Mouse (Mus musculus) kidney, postnatal 14 days (tissue): ENCODE measurements around the gene Fam129a.

Experiments
- DNase-seq: peaks from one replicate; pipeline ENCODE4 v3.0.0; 2022; ENCODE audit warnings: mixed read lengths

Fam129a gene

DNA sequence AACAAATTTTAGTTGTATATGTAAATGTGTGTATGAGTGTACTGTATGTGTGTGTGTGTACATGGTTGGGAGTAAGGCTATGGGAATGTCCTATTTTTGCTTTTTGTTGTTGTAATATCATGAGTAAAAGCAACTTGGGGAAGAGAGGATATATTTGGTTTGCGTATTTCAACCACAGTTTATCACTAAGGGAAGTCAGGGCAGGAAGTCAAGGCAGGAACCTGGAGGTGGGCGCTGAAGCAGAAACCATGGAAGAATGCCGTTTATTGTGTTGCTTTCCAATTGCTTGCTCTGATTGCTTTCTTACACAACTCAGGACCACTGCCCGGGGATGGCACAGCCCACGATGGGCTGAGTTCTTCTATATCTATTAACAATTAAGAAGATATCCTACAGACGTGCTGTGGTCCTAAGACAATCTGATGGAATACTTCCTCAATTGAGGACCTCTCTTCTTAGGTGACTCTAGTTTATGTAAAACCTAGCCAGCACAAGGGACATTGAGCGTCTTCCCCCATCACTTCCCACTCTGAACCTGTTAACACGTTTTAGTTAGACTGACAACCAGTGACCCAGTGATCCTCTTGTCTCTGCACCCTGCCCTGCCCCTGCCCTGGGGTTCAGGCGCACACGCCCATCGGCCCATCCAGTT, 13.7 kb downstream of the Fam129a start:
- no peak for DNase-seq

DNA sequence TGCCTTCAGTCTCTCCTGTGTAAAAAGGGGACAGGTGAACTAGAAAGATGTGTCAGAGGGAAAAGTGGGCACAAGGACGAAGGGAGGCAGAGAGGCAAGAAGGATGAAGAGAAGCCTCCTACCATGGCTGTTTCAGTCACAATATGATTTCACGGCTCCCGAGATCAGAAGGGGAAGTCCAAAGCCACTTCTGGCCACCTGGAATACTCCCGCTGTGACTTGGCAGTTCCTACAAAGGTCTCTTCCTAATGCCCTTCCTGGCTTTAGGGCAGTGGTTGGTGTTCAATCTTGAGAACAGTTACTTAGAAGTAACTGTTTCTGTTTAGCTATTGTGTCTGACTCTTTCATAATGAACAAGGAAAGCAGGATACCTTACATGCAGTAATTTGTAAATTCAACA, 14.7 kb downstream of the Fam129a start:
- DNase-seq, result no peak

DNA sequence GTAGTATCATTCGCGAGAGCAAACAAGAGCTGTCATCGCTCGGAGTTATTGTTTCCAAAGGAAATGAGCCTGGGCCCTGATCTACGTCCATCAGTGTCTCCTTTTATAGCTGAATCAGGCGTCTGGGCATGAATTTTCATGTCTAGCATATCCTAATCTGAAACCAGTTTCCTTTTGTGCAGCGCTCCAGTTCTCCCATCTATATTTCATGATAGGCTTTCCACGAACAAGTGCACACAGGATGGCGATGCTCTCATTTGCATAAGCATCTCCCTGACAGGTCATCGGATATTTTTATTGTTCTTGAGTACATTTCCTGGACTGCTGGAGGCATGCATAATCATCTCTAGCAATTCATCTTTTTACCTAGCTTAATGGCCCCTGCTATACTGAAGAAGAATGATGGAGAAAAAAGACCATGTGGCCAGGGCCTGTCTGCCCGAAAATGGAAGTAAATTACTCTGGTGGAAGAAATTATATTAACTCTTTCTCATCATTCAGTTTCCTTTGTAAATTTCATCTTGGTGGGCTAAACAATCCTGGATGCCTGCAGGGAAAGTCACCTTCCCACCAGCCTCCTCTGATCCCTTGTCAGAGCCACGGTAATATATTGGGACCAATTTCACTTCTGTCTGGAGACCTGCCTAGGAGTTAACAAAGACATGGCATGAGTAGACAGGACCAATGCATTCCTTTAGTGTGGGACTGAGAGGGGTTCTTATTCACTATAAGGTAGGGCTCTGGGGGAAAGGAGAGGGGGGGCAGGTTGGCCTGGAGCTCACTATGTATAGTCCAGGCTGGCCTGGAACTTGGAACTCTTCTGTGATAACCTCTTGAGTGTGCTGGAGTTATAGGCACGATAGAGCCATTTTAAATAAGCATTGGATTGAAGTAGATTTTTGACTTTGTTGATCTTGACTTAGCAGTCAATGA, 21.4 kb downstream of the Fam129a start:
- no peak for DNase-seq

DNA sequence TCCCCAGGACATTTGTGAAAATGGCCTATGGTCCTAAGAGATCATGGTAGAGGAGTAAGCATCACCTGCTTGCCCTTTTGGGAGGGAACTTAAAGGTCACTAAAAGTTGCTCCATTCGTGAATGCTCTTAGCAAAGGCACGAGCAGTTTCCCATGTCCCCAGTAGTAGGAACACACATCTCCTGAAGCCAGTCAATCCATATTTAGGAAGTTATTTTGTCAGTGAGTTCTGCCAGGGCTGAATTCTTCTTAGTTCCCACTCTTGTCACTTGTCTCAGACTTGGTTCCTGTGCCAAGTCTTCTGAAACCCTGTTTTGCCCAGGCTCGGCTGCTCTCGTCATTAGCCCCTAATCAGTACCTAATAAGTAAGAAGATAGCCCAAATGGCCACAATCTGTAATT, 23.9 kb downstream of the Fam129a start:
- DNase-seq, result no peak

DNA sequence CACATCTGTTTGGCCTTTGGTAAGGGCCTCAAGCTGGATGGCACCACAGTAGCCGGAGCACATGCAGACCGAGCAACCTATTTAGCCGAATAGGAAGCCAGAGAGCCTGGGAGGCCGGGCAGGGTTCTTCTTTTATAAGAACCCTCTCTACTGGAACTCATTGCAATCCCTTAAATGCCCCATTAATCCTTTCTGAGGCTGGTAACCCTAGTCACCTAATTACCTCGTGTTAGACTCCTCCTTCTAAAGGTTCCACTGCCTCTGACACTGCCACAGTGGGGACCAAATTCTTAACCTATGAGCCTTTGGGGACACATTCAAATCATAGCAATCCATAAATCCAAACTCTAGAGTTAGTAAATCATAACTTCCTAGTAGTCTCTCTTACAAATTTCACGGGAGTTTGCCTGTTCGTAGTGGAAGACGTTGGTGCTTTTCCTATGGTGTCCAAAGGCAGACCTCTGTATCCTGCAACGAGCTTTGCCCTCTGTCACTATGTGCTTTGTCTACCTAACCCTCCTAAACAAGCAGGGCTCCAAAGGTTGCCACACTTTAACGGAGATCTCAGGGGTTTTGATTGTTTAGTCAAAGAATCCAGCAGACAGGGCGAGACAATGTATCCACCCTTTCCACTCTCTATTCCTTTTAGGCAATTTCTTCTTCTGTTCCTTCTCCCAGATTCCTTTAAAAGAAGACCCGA, 24.8 kb downstream of the Fam129a start:
- DNase-seq, result no peak

DNA sequence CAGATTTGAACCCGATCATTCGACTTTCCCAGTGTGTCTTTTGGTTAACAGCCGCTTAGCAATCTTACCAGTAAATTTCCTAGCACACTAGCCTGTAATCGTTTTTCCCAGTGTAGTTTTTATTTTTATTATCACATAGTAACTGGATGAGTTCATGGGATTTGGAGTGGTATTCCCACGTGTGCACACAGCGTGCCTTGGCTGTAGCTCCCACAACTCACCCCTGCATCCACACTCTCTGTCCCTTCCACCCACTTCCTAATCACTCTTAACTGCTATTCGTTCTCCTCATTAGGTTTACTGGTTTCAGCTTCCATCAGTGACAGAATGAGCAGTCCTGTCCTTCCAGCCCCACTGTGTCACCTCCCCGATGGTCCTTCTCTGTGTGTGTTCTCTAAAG, 25.6 kb downstream of the Fam129a start:
- no peak for DNase-seq

DNA sequence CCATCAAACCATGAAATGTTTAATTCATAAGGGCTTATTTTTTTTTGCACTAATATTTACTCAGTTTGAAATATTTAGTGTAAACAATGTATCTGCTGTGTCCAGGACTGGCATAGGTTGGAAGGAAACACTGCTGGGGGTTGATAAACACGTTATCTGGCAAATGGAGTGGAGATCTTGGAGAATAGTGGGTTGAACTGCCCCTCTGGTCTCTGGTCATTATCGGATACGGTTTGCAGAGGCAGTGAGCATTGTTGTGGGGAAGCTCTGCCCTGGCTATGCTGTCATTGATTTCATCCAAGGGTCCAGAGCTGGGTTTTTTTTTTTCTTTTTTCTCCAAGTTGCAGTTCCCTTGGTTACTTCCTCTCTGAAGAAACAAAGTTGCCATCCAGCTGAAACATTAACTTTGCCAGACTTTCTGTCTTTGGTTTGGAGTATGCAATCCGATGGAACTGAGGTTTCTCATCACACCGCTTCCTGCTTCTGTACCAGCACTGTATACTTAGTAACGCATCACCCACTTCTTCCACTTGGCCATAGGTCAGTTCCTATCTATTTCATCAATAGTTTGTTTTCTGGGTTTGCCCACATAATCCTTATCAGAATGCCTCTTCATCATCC, 26.8 kb downstream of the Fam129a start:
- no peak for DNase-seq

DNA sequence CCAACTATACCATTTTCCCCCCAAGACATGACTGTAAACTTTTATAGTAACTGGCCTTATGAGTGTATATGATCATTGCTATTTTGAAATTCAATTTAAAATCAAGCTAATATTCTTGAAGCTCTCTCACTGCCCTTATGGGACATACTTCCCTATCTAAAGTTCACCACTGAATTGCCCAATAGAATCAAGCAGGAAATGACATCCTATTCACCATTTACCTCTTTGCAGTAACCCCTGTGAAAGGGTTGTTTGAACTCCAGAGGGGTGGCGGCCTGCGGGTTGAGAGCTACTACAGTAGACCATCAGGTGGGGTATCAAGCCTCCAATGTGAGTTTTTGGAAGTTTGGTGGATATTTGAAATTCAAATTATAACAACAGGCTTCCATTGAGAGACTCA, 27.9 kb downstream of the Fam129a start:
- DNase-seq, result no peak

DNA sequence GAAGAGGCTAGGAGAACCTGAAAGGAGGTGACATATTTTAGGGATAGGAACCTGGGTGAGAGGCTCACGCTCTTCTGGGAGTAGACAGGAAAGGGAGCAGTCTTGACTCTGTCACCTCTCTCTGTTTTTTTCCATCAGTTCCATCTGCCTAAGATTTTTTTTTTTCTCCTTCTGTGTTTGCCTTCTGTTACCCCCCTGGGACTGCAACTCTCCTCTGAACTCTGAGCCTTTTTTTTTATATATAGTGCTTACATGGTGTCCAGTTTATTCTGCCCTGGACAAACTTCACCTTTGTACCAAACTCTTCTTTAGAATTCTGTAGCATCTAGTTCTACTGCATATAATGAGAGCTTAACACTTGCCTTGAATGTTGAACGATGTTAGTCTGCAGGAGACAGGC, 33.3 kb downstream of the Fam129a start:
- DNase-seq, result no peak

DNA sequence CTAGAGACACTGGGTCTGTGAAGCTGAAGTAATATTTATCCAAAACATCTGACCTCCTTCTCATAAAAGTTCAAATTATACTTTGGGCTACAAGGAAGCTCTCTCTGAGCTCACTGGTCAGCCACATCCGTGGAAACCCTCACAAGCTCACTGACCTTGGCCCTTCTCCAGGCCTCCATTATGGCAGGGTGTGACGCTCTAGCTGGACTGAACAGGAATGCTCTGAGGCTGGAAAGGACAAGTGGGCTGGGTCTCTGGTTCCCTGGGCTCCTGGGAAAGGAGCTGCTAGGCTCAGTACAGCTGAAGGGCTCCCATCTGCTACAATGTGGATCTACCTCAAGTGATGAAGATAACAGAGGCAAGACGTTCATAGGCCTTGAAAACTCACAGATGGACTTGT, 37.0 kb downstream of the Fam129a start:
- peak; percentile 70 for DNase-seq

DNA sequence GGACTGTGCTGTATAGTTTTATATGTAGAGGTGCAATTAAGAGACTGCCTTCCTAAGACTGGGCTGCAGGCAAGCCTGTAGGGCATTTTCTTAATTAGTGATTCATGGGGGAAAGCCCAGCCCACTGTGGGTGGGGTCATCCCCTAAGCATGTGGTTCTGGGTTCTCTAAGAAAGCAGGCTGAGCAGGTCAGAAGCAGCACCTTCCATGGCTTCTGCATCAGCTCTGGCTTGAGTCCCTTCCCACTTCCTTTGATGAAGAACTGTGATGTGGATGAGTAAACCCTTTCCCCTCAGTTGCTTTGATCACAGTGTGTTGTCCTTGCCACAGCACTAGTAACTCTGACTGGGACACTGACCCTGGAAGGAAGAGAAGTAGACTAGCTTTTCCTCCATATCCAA, 39.6 kb downstream of the Fam129a start:
- no peak for DNase-seq

DNA sequence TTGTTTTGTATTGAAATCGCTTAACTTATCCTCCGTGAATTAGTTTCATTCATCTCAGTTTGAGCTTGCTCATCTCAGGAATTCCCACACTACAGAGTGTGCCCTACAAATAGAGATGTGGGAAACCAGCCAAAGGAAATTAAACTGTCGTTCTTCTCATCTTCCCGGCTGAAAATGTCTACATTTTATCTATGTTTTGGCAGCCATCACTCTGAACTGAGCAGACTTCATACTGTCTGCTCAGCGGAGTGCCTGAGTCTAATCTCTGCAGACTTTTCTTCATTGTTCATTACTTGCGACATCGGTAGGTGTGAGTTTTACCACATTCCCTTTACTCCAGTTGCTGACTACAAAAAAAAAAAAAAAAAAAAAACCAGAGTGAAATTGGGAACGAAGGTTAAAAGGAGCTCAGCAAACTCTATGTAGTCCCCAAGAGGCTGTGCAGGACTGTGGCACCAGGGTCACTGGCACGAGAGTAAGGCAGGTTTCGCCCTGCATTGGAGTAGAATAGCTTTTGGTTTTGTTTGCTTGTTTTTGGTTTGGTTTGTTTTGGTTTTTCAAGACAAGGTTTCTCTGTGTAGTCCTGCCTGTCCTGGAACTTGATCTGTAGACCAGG, 43.4 kb downstream of the Fam129a start:
- DNase-seq, result no peak

DNA sequence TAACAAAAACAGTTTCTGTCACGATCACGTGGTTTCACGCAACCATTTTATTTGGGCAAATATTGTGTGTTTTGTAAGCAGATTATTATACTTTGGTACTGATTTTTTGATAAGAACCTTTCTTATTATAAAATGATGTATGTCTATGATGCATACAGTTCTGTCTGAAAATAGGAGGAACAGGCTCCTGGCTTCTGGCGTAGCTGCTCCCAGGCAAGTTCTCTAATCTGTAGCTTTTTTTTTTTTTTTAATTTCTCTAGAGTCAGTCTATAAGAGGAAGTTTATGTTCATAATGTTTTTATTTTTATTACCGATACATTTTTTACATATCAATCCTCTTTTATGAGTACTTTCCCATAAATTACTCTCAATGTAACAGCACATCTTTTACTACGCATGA, 44.6 kb downstream of the Fam129a start:
- no peak for DNase-seq

DNA sequence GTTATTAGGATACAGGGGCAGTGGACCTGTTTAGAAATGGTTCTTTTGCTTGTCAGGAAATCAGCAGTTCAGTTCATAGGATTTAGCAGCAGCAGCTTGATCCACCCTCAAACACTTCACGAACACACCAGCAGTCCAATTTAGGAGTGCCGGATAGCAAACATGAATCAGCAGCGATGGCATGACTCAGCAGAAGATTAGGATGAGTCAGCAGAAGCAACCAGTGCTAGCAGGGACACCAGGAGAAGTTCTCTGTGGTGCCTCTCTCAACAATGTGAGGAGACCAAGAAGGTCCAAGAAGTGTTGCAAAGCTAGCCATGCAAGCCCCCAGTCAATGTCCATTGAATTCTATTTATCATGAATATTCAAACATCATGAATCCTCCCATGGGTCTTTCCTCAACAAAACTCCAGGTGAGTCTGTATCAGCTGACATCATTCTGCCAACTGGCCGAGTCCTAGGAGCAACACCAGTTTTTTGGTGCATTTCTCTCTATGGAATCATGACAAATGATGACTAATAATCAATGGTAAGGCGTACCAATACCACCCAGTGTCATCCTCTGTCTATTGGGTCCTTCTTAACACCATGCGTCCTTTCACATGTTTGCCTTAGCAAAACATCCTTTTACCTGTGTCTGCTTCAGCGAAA, 45.7 kb downstream of the Fam129a start:
- no peak for DNase-seq

DNA sequence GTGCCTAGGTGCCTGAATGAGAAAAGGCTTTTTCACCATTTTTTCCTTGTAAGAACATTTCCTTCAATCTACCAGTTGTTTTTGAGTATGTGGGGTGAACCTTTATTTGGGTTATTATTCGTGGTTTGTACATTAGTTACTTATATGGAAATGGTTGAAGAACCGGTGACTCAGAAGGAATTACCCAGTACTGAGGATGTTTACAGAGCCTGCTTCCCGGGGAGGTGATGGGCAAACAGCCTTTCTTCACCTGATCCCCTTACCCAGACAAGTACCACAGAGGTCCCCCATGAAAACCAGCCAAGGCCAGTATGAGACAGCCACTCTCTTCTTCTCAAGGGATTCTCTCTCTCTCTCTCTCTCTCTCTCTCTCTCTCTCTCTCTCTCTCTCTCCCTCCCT, 47.3 kb downstream of the Fam129a start:
- DNase-seq, result no peak

DNA sequence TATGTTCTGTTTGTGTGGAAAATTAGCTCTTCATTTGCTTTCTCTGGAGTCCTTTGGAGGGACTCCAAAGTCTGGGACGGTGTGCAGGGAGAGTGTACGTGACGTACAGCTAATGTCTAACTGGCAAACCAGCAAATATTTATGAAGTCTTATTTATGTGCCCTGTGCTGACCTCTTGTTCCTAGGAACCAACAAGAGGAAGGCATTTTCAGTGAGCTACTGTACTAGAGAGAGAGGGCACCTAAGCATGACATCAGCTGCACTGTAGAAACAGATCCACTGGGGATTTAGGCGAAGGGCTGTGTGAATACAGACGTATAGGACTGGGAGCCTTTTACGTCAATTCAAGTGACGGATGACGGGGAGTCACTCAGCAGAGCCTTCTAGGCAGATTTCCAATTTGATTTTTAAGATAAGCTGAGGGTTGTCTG, 48.3 kb downstream of the Fam129a start:
- peak; percentile 61 for DNase-seq

DNA sequence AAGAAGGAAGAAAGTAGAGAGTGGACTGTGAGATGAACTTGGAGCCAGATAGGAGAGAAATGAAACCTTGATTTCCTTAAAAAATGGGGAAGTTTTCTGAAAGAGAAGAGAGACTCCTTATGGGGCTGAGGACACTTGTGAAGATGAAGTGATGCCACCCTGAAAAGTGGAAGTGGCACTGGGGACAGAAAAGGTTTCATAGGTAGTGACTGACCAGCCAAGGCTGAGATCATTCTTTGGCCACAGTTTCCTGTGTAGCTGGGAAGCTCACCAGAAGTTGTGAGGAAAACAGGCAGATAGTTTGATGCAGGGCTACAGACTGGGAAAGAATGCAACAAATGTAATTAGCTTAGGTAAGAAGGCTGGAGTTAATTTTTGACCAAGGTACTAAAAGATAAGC, 49.7 kb downstream of the Fam129a start:
- no peak for DNase-seq

DNA sequence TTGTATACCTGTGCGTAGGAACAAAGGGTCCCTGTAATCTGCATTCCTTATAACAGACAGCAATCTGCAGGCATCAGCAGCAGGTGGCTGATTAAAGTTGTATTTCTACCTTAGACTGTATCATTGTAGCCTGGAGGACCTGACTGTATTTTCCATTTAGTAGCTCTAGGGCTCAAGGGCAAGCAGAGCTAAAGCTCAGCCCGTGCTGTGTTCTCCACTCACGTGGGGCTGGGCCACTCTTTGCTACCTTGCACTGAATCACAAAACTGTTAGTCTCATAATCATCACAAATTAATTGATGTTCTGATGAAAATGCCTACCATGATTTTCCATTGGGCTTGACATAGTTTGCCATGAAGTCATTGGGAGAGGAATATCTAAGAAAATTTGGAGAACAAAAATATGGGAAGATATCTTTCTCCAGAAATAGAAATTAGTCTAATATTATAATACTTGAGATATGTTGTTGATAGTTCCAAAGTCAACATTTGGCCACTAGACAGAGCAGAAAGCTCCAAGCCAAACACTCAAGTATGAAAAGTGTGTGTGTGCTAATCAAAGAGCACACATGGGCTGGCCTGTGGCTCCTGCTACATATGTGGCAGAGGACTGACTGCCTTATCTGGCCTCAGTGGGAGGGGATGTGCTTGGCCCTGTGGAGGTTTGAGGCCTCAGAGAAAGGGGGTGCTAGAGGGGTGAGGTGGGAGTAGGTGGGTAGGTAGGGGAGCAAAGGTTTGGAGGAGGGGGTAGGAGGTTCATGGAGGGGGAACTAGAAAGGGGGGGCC, 53.6 kb downstream of the Fam129a start:
- no peak for DNase-seq

DNA sequence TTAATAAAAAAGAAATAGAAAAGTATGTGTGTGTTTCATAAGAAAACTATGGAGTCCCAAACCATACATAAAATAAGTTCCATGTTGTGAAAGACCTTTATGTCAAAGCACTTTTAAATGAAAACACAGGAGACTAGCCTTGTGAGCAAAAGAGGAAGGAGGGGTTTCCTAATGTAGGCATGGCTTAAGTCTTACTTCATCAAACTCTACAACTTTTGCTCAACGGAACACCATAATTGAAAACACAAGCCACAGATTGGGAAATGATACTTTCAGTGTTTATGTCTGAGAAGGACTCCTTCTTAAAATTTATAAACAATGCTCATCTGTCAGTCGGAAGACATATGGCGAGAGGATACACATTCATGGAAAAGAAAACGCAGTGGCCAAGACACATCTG, 54.3 kb downstream of the Fam129a start:
- no peak for DNase-seq

DNA sequence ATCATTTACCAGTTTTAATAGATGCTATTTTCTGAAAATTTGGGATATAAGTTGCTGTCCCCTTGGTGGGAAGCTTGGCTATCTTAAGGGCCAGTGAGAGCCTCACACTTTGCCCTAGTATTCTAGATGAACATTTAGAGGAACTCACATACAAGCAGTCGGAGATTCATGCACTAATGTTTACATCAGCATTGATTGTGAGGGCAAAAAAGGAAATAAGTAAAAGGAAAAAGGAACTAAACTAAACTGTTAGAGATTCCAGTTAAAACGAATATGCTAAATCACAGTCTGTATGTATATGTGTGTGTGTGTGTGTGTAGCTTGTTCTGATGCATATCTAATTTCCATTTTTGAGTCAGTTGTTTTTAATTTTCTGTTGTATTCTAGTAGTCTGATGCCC, 54.7 kb downstream of the Fam129a start:
- DNase-seq, result no peak

DNA sequence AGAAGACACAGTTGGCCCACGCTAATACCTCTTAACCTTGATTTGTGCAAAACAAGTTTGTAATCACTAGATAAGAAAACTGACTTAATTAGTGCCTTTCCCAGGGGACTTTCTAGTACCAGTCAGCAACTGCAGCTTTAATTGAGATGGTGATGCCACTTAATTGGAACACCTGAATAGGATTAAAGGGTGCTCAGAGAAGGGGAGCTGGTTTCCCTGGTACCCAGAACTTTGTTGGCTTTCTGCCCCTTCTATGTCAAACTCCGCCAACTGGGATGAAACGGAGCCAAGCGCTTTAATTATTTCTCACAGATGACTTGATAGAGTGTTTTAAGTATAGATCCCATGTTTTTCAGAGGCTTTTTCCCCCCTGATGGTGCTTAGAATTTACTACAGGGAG, 55.6 kb downstream of the Fam129a start:
- no peak for DNase-seq

DNA sequence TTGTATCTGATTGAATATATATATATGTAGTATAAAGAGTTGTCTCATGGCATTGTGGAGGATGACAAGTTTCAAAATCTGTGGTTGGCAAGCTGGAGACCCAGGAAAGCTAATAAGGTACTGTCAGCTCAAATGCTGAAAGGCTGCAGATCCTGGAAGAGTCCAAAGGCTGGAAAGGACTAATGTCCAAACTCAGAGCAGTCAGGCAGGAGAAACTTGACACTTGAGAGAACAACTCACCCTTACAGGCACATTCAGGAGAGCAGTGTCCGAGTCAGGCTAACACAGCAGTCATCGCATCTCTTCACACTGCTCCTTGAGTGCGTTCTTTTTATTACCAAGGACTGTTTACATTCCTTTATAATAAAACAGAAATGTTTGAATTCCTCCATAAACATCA, 56.2 kb downstream of the Fam129a start:
- peak; percentile 40 for DNase-seq
